Mouse (Mus musculus) mature B cell (primary cell): Measurements from ENCODE around the gene Slamf9.

Experiments
- in situ Hi-C: fragments of 300-500 bp; cut with MboI; formaldehyde crosslinking; loops from 2 replicates; pipeline ENCODE4 v1.14.3; 2019

Gene Slamf9

DNA sequence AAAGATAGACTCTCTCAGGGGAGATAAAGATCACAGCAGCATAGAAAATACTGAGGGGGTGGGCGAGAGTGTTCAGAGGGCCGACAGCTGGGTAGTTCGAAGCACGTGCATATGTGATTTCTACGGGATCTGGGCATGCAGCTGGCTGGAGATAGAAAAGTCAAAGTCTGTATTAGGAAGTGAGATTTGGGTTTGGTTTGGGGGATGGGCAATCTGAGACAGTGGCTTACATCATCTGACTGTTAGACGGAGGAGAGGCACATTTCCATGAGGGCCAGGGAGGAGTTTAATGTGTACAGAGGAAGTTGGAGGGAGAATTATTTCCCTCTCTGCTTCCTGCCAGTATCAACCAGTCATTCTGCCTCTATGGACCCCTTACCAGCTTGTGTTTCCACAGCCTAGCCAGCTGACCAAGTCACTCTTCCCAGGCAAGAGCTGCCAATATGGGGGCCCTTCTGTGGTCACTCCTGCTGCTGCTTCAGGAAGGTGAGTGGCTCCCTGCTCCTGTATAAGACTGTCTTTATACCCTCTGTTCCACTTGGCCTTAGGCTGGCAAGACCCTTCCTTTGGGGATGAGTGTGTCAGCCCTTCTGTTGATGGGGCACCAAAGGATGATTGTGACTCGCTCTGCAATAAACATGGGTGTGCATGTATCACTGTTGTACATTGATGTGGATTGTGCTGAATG, at the start of gene Slamf9:
Gene Slamf9 (plus strand): TSS at position 305 of the 688 bp plus-strand sequence.
- in situ Hi-C loops = loop anchor here (5.0 kb wide), 1 partner anchor 58 kb away; no protein-coding TSS in a partner anchor

- in situ Hi-C loops = no loop called here
Measured at GRCm38 (mm10) chr1:172426419-172426818, 48.7 kb upstream of the Slamf9 start.

GRCm38 (mm10) chr1:172427841-172428240, 47.3 kb upstream of the Slamf9 start:
- in situ Hi-C loops = no loop called here

DNA sequence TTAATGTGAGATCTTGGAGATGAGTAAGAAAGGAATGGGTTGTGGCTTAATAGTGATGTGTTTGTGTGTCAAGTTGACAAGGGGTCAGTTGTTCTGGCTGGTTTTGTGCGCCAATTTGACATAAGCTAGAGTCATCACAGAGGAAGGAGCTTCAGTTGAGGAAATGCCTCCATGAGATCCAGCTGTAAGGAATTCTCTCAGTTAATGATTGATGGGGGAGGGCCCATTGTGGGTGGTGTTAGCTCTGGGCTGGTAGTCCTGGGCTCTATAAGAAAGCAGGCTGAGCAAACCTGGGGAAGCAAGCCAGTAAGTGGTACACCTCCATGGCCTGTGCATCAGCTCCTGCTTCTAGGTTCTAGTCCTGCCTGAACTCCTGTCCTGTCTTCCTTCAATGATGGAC, 46.5 kb upstream of the Slamf9 start:
- in situ Hi-C loops = no loop called here

GRCm38 (mm10) chr1:172430731-172431220, 44.4 kb upstream of the Slamf9 start:
- in situ Hi-C loops = no loop called here

DNA sequence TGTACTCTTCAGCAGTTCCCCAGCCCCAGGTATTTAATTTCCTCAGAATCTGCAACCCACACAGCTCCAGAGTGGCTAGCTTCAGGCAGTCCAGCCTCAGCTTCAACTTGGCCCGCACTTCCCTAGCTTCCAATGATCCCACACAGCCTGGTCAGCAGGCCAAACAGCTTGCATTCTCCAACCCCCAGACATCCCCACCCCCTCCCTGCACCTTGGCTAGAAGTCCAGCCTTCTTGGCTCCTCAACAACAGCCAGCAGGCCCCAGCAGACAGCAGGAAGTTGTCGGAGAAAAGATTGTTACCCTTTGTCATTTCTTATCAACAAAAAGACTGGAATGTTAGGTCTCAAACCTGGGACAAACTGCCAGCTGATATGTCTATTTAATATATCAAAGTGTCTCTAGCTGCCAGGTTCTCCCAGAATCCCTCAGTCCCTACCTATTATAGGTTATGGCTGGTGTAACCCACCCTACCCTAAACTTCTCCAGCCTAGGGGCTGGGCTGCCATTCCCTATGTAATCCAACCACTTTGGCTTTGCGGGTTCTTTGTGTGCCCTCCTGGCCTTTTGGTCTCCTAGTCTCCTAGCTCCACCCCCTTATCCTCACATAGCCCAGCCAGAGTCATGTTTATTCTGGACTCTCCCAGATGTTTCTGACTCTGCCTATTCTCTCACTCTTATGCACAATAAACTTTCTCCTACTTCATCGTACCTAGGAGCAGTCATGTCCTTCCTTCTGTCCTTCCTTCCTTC, 43.1 kb upstream of the Slamf9 start:
- in situ Hi-C loops = no loop called here

DNA sequence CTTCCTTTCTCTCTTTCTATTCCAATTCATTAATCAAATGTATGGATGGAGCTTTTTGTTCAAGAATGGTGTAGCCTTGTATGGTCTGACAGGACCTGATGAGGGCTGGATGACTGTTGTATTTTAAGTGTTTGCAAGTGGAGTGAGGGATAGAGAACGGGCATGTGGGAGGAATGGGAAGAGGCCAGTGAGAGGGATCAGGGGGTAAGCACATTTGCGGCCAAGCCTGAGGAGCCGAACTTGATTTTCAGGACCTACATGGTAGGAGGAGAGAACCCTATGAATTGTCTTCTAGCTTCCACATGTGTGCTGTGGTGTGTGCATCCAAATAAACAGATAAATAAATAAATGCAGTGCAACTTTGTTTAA, 42.6 kb upstream of the Slamf9 start:
- in situ Hi-C loops = no loop called here

GRCm38 (mm10) chr1:172433012-172433850, 41.9 kb upstream of the Slamf9 start:
- in situ Hi-C loops = no loop called here

DNA sequence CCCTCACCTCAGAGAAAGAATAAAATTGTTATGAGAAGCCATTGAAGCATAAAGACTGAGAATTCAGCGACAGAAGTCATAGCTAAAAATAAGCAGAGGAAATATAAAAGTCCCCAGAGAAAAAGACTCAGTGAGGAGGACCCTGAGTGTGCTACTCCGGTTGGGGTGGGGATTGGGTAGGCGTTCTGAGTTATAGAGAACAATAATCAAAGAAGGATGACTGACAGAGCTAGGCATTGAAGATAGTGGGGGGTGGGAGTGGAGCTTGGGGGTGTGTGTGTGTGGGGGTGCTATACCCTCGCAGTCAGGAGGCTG, 41.4 kb upstream of the Slamf9 start:
- in situ Hi-C loops = no loop called here

DNA sequence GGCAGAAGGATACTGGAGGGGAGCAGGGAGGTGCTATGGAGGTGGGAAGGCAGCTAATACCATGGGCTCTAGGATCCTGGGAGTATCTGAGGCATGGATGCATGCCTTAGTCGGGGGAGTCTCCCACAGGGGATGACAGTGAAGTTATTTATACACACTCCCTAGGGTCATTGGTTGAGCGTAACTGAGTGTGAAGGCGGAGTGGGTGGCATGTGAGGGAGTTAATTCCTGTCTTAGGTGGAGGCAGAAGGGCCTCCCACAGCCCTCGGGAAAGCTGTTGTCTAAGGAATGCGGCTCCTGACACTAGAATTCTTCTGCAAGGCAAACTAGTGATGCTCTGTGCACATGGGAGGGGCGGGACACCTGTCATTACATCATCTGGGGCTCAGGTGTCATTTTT, 38.4 kb upstream of the Slamf9 start:
- in situ Hi-C loops = no loop called here

GRCm38 (mm10) chr1:172438621-172439020, 36.5 kb upstream of the Slamf9 start:
- in situ Hi-C loops = no loop called here

DNA sequence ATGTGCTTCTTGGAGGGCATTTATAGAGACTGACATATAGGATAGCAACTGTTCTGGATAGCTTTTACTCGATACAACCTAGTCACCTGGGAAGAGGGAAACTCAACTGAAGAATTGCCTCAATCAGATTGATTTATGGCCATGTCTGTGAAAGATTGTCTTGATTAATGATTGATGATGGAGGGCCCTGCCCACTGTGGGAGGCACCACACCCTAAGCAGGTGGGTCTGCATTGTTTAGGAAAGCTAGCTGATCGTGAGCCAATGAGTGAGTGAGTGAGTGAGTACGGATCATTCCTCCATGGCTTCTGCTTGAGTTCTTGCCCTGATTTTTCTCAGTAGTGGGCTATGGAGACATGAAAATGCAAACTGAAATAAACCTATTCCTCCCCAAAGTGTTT, 34.6 kb upstream of the Slamf9 start:
- in situ Hi-C loops = no loop called here

GRCm38 (mm10) chr1:172441935-172442445, 33.2 kb upstream of the Slamf9 start:
- in situ Hi-C loops = no loop called here

DNA sequence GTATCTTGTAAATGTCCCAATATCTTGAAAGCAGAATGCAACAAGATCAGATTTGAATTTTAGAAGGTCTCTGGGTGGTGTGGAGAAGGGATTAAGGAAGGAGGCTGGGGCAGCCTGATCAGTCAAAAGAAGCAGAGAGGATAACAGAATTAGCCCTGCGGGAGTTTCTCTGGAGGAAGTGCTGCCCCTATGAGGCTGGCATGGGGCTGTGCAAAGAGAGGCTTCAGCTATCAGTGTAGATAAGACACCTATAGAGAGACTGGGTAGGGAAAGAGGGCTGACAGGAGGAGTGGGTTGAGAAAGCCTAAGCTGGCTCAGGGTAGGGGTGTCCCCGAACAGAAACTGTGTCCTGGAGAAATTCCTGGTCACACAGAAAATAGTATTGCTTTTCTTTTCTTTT, 24.9 kb upstream of the Slamf9 start:
- in situ Hi-C loops = no loop called here

DNA sequence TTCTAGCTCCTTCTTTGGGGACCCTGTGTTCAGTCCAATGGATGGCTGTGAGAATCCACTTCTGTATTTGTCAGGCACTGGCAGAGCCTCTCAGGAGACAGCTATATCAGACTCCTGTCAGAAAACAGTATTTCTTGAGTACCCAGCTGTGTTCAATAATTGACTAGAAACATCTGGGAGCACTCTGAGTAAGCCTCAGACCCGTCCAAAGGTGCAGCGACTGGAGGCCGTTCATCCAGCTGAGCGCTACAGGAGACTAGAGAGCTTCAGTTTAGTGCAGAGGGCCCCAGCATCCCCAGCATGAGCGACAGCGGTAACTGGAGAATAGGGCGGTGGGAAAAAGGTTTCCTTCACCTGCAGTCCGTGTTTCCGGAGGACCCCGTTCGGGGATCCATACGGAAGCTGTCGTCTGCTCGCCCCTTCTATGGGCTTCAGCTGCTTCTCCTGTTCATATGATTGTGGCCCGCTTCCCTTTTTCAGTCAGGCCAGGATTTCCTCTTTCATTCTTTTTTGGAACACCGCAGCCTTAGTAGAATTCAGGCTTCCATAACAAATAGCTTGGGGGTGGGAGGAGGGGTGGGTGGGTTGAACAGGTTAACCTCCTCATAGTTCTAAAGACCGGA, 24.2 kb upstream of the Slamf9 start:
- in situ Hi-C loops = no loop called here

DNA sequence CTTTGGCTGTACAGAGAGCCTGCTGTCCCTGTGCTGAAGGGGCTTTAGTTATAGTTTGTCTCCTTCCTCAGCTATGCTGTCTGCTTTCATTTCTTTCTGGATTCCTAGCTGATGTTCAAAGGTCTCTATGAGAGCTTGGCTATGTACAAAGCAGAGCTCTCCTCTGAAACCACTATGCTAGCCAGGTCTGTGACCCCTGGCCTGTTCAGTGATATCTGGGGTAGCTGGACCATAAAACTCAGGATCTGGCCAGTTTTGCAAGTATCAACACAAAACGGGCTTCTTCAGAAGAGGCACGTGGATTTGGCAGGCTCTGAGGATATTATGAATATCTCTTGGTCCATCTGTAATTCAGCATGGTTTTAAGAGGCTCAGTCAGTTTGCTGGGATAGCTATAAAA, 22.2 kb upstream of the Slamf9 start:
- in situ Hi-C loops = no loop called here

DNA sequence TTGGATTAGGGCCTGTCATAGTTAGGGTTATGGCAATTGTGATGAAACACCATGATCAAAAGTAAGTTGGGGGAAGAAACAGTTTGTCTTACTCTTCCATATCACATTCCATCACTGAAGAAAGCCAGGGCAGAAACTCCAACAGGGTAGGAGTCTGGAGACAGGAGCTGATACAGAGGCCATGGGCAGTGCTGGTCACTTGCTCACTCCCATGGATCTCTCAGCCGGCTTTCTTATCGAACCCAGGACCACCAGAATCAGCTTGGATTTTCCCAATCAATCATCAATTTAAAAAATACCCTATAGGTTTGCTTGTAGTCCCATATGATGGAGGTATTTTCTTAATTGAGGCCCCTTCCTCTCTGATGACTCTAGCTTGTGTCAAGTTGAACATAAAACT, 21.3 kb upstream of the Slamf9 start:
- in situ Hi-C loops = no loop called here

DNA sequence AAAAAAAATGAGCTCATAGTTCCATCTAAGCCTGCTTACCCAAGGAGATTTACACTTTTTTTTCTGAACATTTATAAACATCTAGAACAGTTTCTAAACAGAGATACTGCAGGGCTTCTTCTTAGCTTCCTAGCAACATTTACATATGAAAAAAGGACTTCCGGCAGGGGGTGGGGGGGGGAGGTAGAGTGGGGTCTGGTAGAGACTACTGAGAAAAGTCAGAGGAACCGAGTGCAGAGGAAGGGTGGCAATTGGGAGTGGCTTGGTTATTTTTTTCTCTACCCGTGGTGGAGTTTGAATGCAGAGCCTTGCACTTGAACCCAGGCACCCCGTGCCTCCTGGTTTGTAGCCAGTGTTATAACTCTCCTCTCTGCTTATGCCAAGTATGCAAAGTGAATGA, 19.7 kb upstream of the Slamf9 start:
- in situ Hi-C loops = no loop called here

GRCm38 (mm10) chr1:172456001-172456677, 19.0 kb upstream of the Slamf9 start:
- in situ Hi-C loops = no loop called here

- in situ Hi-C loops = no loop called here
Measured at GRCm38 (mm10) chr1:172457196-172457595, 18.0 kb upstream of the Slamf9 start.

DNA sequence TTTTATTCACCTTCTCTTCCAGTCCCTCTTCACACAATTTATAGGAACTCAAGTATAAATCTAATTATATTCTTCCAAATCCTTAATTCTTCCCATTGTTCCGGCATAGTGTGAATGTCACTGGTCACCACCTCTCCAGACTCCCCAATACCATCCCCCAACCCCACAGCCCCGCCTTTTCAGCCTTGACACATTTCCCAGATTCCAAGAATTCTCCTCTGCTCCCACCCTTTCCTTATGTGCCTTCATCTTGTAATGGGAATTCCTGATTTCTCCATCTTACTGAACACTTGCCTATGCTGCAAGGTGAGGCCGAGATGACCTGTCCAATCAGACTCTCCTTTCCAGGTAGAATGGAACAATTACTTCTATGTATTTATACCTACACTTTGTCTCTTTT, 17.1 kb upstream of the Slamf9 start:
- in situ Hi-C loops = no loop called here
